Mouse (Mus musculus) small intestine, adult 10 weeks (tissue): Measurements from ENCODE around the gene Pias4. TPM values are rescaled to one million over a fixed set of nuclear protein-coding genes. Genes with fewer than 3 reads are reported as not detected.

Experiments used
- polyA plus RNA-seq: library from polyadenylated mRNA; stranded (reverse); fragments of 350-450 nt; fragmentation: Illumina TruSeq; extraction: RNeasy Lipid Tissue Mini Kit (QIAGEN cat#74804); gene quantifications from one replicate; pipeline ENCODE4 v1.2.3, GENCODE M21; 2014; ENCODE audit warnings: low replicate concordance

The Pias4 gene
- polyA plus RNA-seq, result not detected

GRCm38 (mm10) chr10:81167200-81168086 is at the start of gene Pias4:
TSS of gene Pias4 (minus strand) at chr10:81167923.

GRCm38 (mm10) chr10:81201807-81202758 is 34.4 kb upstream of the Pias4 start, which contains the start of gene Nmrk2:
TSS of gene Nmrk2 (minus strand) at chr10:81202051.

GRCm38 (mm10) chr10:81183805-81184204 is 16.1 kb upstream of the Pias4 start, which contains the start of gene 4930442H23Rik:
TSS of gene 4930442H23Rik (minus strand) at chr10:81183849.

GRCm38 (mm10) chr10:81182336-81183333 is 14.9 kb upstream of the Pias4 start, which contains the start of gene Dapk3:
TSS of gene Dapk3 (plus strand) at chr10:81183005.

GRCm38 (mm10) chr10:81176466-81177271 is 8.9 kb upstream of the Pias4 start, which contains the start of gene Eef2:
TSS of gene Eef2 (plus strand) at chr10:81176631.

GRCm38 (mm10) chr10:81134966-81135681 is 32.6 kb downstream of the Pias4 start, which contains the start of gene Zbtb7a:
TSS of gene Zbtb7a (plus strand) at chr10:81135220.

GRCm38 (mm10) chr10:81105565-81106112 is 62.1 kb downstream of the Pias4 start, which contains the start of gene Map2k2:
TSS of gene Map2k2 (plus strand) at chr10:81105915.

Other genes with a start within 250 kb of the Pias4 start
- gene Lmnb2, start 249.7 kb downstream of the Pias4 start, polyA plus RNA-seq, result 0.45 TPM
- 9.7 TPM for gene Gadd45b, start 237.8 kb downstream of the Pias4 start, polyA plus RNA-seq
- gene Gng7, start 153.0 kb downstream of the Pias4 start, polyA plus RNA-seq, result not detected
- 0.15 TPM for gene Diras1, start 142.3 kb downstream of the Pias4 start, polyA plus RNA-seq
- gene Slc39a3, start 130.5 kb downstream of the Pias4 start, polyA plus RNA-seq, result 0.19 TPM
- 0.41 TPM for gene Sgta, start 107.7 kb downstream of the Pias4 start, polyA plus RNA-seq
- not detected for gene Thop1, start 97.9 kb downstream of the Pias4 start, polyA plus RNA-seq
- 29.5 TPM for gene Creb3l3, start 69.0 kb downstream of the Pias4 start, polyA plus RNA-seq
- 4.5 TPM for gene Map2k2, start 62.0 kb downstream of the Pias4 start, polyA plus RNA-seq
- gene Zbtb7a, start 32.7 kb downstream of the Pias4 start, polyA plus RNA-seq, result 19.8 TPM
- 3.2 TPM for gene Eef2, start 8.7 kb upstream of the Pias4 start, polyA plus RNA-seq
- gene Dapk3, start 15.1 kb upstream of the Pias4 start, polyA plus RNA-seq, result not detected
- gene 4930442H23Rik, start 15.9 kb upstream of the Pias4 start, polyA plus RNA-seq, result not detected
- not detected for gene Nmrk2, start 34.1 kb upstream of the Pias4 start, polyA plus RNA-seq
- gene Atcay, start 62.9 kb upstream of the Pias4 start, polyA plus RNA-seq, result not detected
- 0.41 TPM for gene Zfr2, start 65.2 kb upstream of the Pias4 start, polyA plus RNA-seq
- gene Matk, start 85.0 kb upstream of the Pias4 start, polyA plus RNA-seq, result not detected
- 0.89 TPM for gene Mrpl54, start 99.0 kb upstream of the Pias4 start, polyA plus RNA-seq
- gene Apba3, start 99.0 kb upstream of the Pias4 start, polyA plus RNA-seq, result not detected
- 1.3 TPM for gene Tjp3, start 123.7 kb upstream of the Pias4 start, polyA plus RNA-seq
- 1.4 TPM for gene Pip5k1c, start 125.0 kb upstream of the Pias4 start, polyA plus RNA-seq
- gene Cactin, start 153.2 kb upstream of the Pias4 start, polyA plus RNA-seq, result not detected
- not detected for gene Tbxa2r, start 160.8 kb upstream of the Pias4 start, polyA plus RNA-seq
- not detected for gene Gipc3, start 175.3 kb upstream of the Pias4 start, polyA plus RNA-seq
- gene Hmg20b, start 182.6 kb upstream of the Pias4 start, polyA plus RNA-seq, result 7.1 TPM
- gene Mfsd12, start 189.6 kb upstream of the Pias4 start, polyA plus RNA-seq, result not detected
- gene 4930404N11Rik, start 197.9 kb upstream of the Pias4 start, polyA plus RNA-seq, result not detected
- gene Fzr1, start 210.6 kb upstream of the Pias4 start, polyA plus RNA-seq, result 0.15 TPM
- gene Dohh, start 216.5 kb upstream of the Pias4 start, polyA plus RNA-seq, result not detected
- 0.56 TPM for gene Gm48551, start 216.5 kb upstream of the Pias4 start, polyA plus RNA-seq
- gene Gm48552, start 221.1 kb upstream of the Pias4 start, polyA plus RNA-seq, result not detected
- 129 TPM for gene Smim24, start 225.1 kb upstream of the Pias4 start, polyA plus RNA-seq